In the genomic region with DNA sequence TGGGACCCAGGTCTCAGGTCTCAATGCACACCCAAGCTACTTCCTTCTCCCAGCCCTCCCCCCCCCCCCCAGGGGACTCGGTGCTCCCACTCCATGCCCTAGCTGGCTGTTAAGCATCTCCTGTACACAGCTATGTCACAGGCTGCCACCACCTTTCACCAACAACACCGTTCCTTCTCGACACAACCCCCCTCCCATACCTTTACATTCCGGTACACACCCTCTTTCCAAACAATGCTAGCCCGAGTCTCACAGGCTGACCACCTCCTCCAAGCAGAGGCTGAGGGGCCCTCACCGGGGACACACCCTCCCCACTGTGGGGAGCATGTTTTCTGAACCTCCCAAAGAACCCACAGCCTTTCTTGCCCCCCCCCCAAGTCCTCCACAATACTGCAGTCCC, we compare ENCODE assay signal across 10 mouse cellular contexts. TPM values are rescaled to one million over a fixed set of nuclear protein-coding genes. Genes with fewer than 3 reads are reported as not detected.
DNase-seq lines count a peak whose midpoint lies in the region; ATAC-seq lines count a peak whose summit lies in the region.
"Had no signal": no experiment of that assay in that cellular context is flagged by ENCODE, and none has a peak within 500 bp of the region (broad histone marks: within the 10 kb centered on the region; RNA-seq: fewer than 3 reads in every experiment).

No protein-coding gene starts in this region.

- ATAC-seq in kidney, embryonic 14.5 days (ENCODE audit: low FRiP score, low TSS enrichment), result no peak
- peak; percentile 13; the same call in 1 of the 2 replicates for ATAC-seq in embryonic facial prominence, embryonic 14.5 days (ENCODE audit: low read depth)
- ATAC-seq in intestine, embryonic 16.5 days, result 0 out of 2 replicates have a peak, but pooled peaks have one; percentile 5
- no peak for ATAC-seq in neural tube, embryonic 12.5 days (ENCODE audit: low FRiP score, low read depth)
- ATAC-seq in frontal cortex, adult (ENCODE audit: low TSS enrichment), result no peak
- ATAC-seq: CD4-positive, CD25-positive, alpha-beta regulatory T cell, adult 4 months had no signal

- H3K27ac ChIP-seq in kidney, embryonic 14.5 days (ENCODE audit: low read depth, low read length), result 0 out of 2 replicates have a peak overlapping the region, but pooled peaks have one; percentile 62
- peak overlapping the region; percentile 28 for H3K27ac ChIP-seq in embryonic facial prominence, embryonic 14.5 days (replicated peaks; ENCODE audit: low read depth, low read length)
- H3K27ac ChIP-seq in intestine, embryonic 16.5 days (ENCODE audit: low read length), result peak overlapping the region; percentile 97
- no peak overlapping the region for H3K27ac ChIP-seq in neural tube, embryonic 12.5 days
- H3K27ac ChIP-seq: layer of hippocampus, adult 2 months had no signal

- H3K36me3 ChIP-seq in kidney, embryonic 14.5 days (ENCODE audit: control insufficient read depth, insufficient read depth, low read length), result peaks cover 3% of the 10 kb centered on the region; the same call in 1 of the 2 replicates
- H3K36me3 ChIP-seq in embryonic facial prominence, embryonic 14.5 days (ENCODE audit: control insufficient read depth, insufficient read depth, low read length), result 0 out of 2 replicates have a peak, but pooled peaks cover 5% of the 10 kb centered on the region
- no peaks in the 10 kb centered on the region for H3K36me3 ChIP-seq in intestine, embryonic 16.5 days (ENCODE audit: control insufficient read depth, insufficient read depth, low read length)
- 0 out of 2 replicates have a peak, but pooled peaks cover 5% of the 10 kb centered on the region for H3K36me3 ChIP-seq in neural tube, embryonic 12.5 days

- H3K27me3 ChIP-seq in kidney, embryonic 14.5 days (ENCODE audit: control insufficient read depth, insufficient read depth, low read length), result no peaks in the 10 kb centered on the region
- H3K27me3 ChIP-seq in embryonic facial prominence, embryonic 14.5 days (replicated peaks; ENCODE audit: control insufficient read depth, insufficient read depth, low read length), result no peaks in the 10 kb centered on the region
- no peaks in the 10 kb centered on the region for H3K27me3 ChIP-seq in intestine, embryonic 16.5 days (replicated peaks; ENCODE audit: control insufficient read depth, insufficient read depth, low read length)
- H3K27me3 ChIP-seq in neural tube, embryonic 12.5 days (replicated peaks), result no peaks in the 10 kb centered on the region

- H3K9ac ChIP-seq in kidney, embryonic 14.5 days (ENCODE audit: low read depth, low read length), result peak overlapping the region; percentile 34; the same call in 1 of the 2 replicates
- H3K9ac ChIP-seq in embryonic facial prominence, embryonic 14.5 days (ENCODE audit: low read depth, low read length), result peak overlapping the region; percentile 32
- H3K9ac ChIP-seq in intestine, embryonic 16.5 days (ENCODE audit: low read depth, low read length), result peak overlapping the region; percentile 43
- H3K9ac ChIP-seq in neural tube, embryonic 12.5 days, result peak overlapping the region; percentile 29; the same call in 1 of the 2 replicates

- H3K9me3 ChIP-seq in kidney, embryonic 14.5 days (ENCODE audit: control insufficient read depth, low read length), result no peaks in the 10 kb centered on the region
- no peaks in the 10 kb centered on the region for H3K9me3 ChIP-seq in embryonic facial prominence, embryonic 14.5 days (ENCODE audit: control insufficient read depth, low read length)
- H3K9me3 ChIP-seq in intestine, embryonic 16.5 days (ENCODE audit: control insufficient read depth, low read length), result no peaks in the 10 kb centered on the region
- H3K9me3 ChIP-seq in neural tube, embryonic 12.5 days, result no peaks in the 10 kb centered on the region

- peak overlapping the region; percentile 62 for H3K4me3 ChIP-seq in kidney, embryonic 14.5 days (ENCODE audit: low read length)
- peak overlapping the region; percentile 45 for H3K4me3 ChIP-seq in embryonic facial prominence, embryonic 14.5 days (ENCODE audit: low read depth, low read length)
- H3K4me3 ChIP-seq in intestine, embryonic 16.5 days (ENCODE audit: low read length), result peak overlapping the region; percentile 68
- H3K4me3 ChIP-seq in neural tube, embryonic 12.5 days, result peak overlapping the region; percentile 29
- H3K4me3 ChIP-seq: layer of hippocampus, adult 2 months had no signal

- peak overlapping the region; percentile 52 for H3K4me2 ChIP-seq in kidney, embryonic 14.5 days (replicated peaks; ENCODE audit: low read depth, low read length)
- H3K4me2 ChIP-seq in embryonic facial prominence, embryonic 14.5 days (ENCODE audit: low read depth, low read length), result peak overlapping the region; percentile 72
- peak overlapping the region; percentile 88 for H3K4me2 ChIP-seq in intestine, embryonic 16.5 days (ENCODE audit: low read depth, low read length)
- peak overlapping the region; percentile 78 for H3K4me2 ChIP-seq in neural tube, embryonic 12.5 days (replicated peaks)

- H3K4me1 ChIP-seq in kidney, embryonic 14.5 days (ENCODE audit: control insufficient read depth, insufficient read depth, low read length), result peaks cover 54% of the 10 kb centered on the region
- H3K4me1 ChIP-seq in embryonic facial prominence, embryonic 14.5 days (ENCODE audit: control insufficient read depth, insufficient read depth, low read length), result peaks cover 56% of the 10 kb centered on the region
- peaks cover 42% of the 10 kb centered on the region for H3K4me1 ChIP-seq in intestine, embryonic 16.5 days (ENCODE audit: control insufficient read depth, insufficient read depth, low read length)
- H3K4me1 ChIP-seq in neural tube, embryonic 12.5 days, result peaks cover 69% of the 10 kb centered on the region

- no peak for DNase-seq in kidney, postnatal 36 days
- no peak for DNase-seq in embryonic facial prominence, embryonic 14.5 days (ENCODE audit: low spot score)
- no peak for DNase-seq in cerebellum, adult 11 months
- DNase-seq in gastrocnemius, postnatal 4 days (ENCODE audit: low spot score in 2 of 2), result no peak

- 5% methylated on average over 6 of the region's 6 CpGs for WGBS in kidney, embryonic 14.5 days
- 11% methylated on average over 6 of the region's 6 CpGs for WGBS in embryonic facial prominence, embryonic 14.5 days
- 10% methylated on average over 6 of the region's 6 CpGs for WGBS in intestine, embryonic 16.5 days
- 3% methylated on average over 6 of the region's 6 CpGs for WGBS in neural tube, embryonic 12.5 days

RNA-seq across cellular contexts. Expression of gene Inava, which starts 2.5 kb away (rescaled TPM):
- polyA plus RNA-seq in kidney, embryonic 14.5 days (2014; fragmentation: Nextera tagmentation; extraction: Ambion mirVana), result 10.4 and 22.8 TPM in 2 replicates
- 8.0 and 10.8 TPM in 2 replicates for polyA plus RNA-seq in embryonic facial prominence, embryonic 14.5 days (2014; fragmentation: Nextera tagmentation; extraction: Ambion mirVana)
- polyA plus RNA-seq in intestine, embryonic 16.5 days (2015; fragmentation: Nextera tagmentation; extraction: Ambion mirVana), result 32.6 and 33.4 TPM in 2 replicates
- polyA plus RNA-seq in neural tube, embryonic 12.5 days (2016; fragmentation: Nextera tagmentation; extraction: Ambion mirVana), result 10.3 and 10.6 TPM in 2 replicates
- under 1 TPM; 0.22 to 0.29 TPM for total RNA-seq in gastrocnemius, postnatal 4 days (2021)

RNA-seq across cellular contexts. Expression of gene Mroh3, which starts 19.0 kb away (rescaled TPM):
- 0.21 and 0.43 TPM in 2 replicates for polyA plus RNA-seq in kidney, embryonic 14.5 days (2014; fragmentation: Nextera tagmentation; extraction: Ambion mirVana)
- polyA plus RNA-seq in embryonic facial prominence, embryonic 14.5 days (2014; fragmentation: Nextera tagmentation; extraction: Ambion mirVana), result not detected in 2 replicates
- 0.28 and 0.56 TPM in 2 replicates for polyA plus RNA-seq in intestine, embryonic 16.5 days (2015; fragmentation: Nextera tagmentation; extraction: Ambion mirVana)
- polyA plus RNA-seq in neural tube, embryonic 12.5 days (2016; fragmentation: Nextera tagmentation; extraction: Ambion mirVana), result 0.49 TPM in 1 of 2 replicates, not detected in the other
- not detected for total RNA-seq in gastrocnemius, postnatal 4 days (2021)
- polyA plus RNA-seq: CD4-positive, CD25-positive, alpha-beta regulatory T cell, adult 4 months had no signal

RNA-seq across cellular contexts. Expression of gene Gpr25, which starts 29.1 kb away (rescaled TPM):
- polyA plus RNA-seq in kidney, embryonic 14.5 days (2014; fragmentation: Nextera tagmentation; extraction: Ambion mirVana), result not detected in 2 replicates
- not detected in 2 replicates for polyA plus RNA-seq in embryonic facial prominence, embryonic 14.5 days (2014; fragmentation: Nextera tagmentation; extraction: Ambion mirVana)
- not detected in 2 replicates for polyA plus RNA-seq in intestine, embryonic 16.5 days (2015; fragmentation: Nextera tagmentation; extraction: Ambion mirVana)
- not detected in 2 replicates for polyA plus RNA-seq in neural tube, embryonic 12.5 days (2016; fragmentation: Nextera tagmentation; extraction: Ambion mirVana)
- total RNA-seq in gastrocnemius, postnatal 4 days (2021), result not detected
- polyA plus RNA-seq: CD4-positive, CD25-positive, alpha-beta regulatory T cell, adult 4 months had no signal

Comparison
In these comparisons a context has a peak if more than half of its experiments do, and no peak if none do; other contexts are left out.
1. ATAC-seq: peak in embryonic facial prominence, embryonic 14.5 days (single experiment) and intestine, embryonic 16.5 days (single experiment); none in kidney, embryonic 14.5 days (single experiment), neural tube, embryonic 12.5 days (single experiment) and frontal cortex, adult (single experiment).
2. Peak in every context shown above with its lines, with median percentiles within 50 percentile points of each other: H3K4me2 ChIP-seq, H3K4me3 ChIP-seq and H3K9ac ChIP-seq.